Mouse (Mus musculus): ENCODE measurements around the gene Cabp4. TPM values are rescaled to one million over a fixed set of nuclear protein-coding genes. Genes with fewer than 3 reads are reported as not detected.
"Not testable (repeated sequence)": the region's sequence is repeated elsewhere in the genome, so short reads cannot be mapped to it uniquely, and the experiment has no call there.

The Cabp4 gene
- polyA plus RNA-seq, 1 experiment from 2014 or later: 0.33 TPM

- H3K27me3 ChIP-seq (replicated peaks; ENCODE audit: control insufficient read depth, insufficient read depth, low read length): no peaks in the 10 kb centered on the region
- H3K27ac ChIP-seq (ENCODE audit: low read depth, low read length): no peak overlapping the region
- no peak overlapping the region for H3K4me2 ChIP-seq (replicated peaks; ENCODE audit: low read depth)
- H3K9me3 ChIP-seq (ENCODE audit: control insufficient read depth): no peaks in the 10 kb centered on the region
- peaks cover 10% of the 10 kb centered on the region; the same call in 1 of the 2 replicates for H3K36me3 ChIP-seq (ENCODE audit: control insufficient read depth, insufficient read depth)
- ATAC-seq: no peak
- WGBS: 72% methylated on average over 7 of the region's 7 CpGs
- H3K9ac ChIP-seq (ENCODE audit: low read depth, low read length): no peak overlapping the region
- no peak overlapping the region for H3K4me3 ChIP-seq (ENCODE audit: low read depth, low read length)
- TF ChIP-seq CTCF (IDR thresholded peaks at IDR 0.05; ENCODE audit: low read depth): 0 out of 2 replicates have a peak, but pooled peaks have one; percentile 17
- peaks cover 8% of the 10 kb centered on the region; the same call in 1 of the 2 replicates for H3K4me1 ChIP-seq (replicated peaks; ENCODE audit: control insufficient read depth, insufficient read depth, low read length)
Measured at GRCm38 (mm10) chr19:4122411-4123370, 21.1 kb downstream of the Cabp4 start.

DNA sequence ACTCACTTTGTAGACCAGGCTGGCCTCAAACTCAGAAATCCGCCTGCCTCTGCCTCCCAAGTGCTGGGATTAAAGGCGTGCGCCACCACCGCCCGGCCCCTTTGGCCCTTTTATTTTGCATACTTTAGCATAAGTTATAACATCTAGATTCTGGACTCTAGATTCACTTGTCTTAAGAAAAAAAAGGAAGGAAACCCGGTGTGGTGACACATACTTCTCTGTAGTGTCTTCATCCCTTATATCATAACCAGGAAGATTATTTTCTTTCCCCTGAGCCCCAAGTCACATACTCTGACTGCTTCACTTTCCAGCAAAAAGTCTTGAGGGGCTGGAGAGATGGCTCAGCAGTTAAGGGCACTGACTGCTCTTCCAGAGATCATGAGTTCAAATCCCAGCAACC, 21.9 kb downstream of the Cabp4 start:
- WGBS: 58% methylated on average over 6 of the region's 6 CpGs
- not testable (repeated sequence) for ATAC-seq; H3K27ac ChIP-seq (ENCODE audit: low read depth, low read length); H3K9ac ChIP-seq (ENCODE audit: low read depth, low read length); H3K4me1 ChIP-seq (replicated peaks; ENCODE audit: control insufficient read depth, insufficient read depth, low read length); H3K27me3 ChIP-seq (replicated peaks; ENCODE audit: control insufficient read depth, insufficient read depth, low read length); H3K9me3 ChIP-seq (ENCODE audit: control insufficient read depth); H3K4me3 ChIP-seq (ENCODE audit: low read depth, low read length)
- peaks cover 18% of the 10 kb centered on the region for H3K36me3 ChIP-seq (ENCODE audit: control insufficient read depth, insufficient read depth)
- H3K4me2 ChIP-seq (replicated peaks; ENCODE audit: low read depth): peak overlapping the region; percentile 53; the same call in 1 of the 2 replicates

GRCm38 (mm10) chr19:4121097-4121805, 22.6 kb downstream of the Cabp4 start:
- Histone ChIP-seq H3K9me3 (ENCODE audit: control insufficient read depth) (no peaks in the 10 kb centered on the region), H3K27ac (ENCODE audit: low read depth, low read length) (peak overlapping the region; percentile 43), H3K9ac (ENCODE audit: low read depth, low read length) (peak overlapping the region; percentile 43; the same call in 1 of the 2 replicates), H3K4me3 (ENCODE audit: low read depth, low read length) (peak overlapping the region; percentile 34), H3K36me3 (ENCODE audit: control insufficient read depth, insufficient read depth) (peaks cover 21% of the 10 kb centered on the region), H3K4me2 (replicated peaks; ENCODE audit: low read depth) (peak overlapping the region; percentile 53), H3K27me3 (replicated peaks; ENCODE audit: control insufficient read depth, insufficient read depth, low read length) (no peaks in the 10 kb centered on the region), H3K4me1 (replicated peaks; ENCODE audit: control insufficient read depth, insufficient read depth, low read length) (peaks cover 6% of the 10 kb centered on the region; the same call in 1 of the 2 replicates)
- TF ChIP-seq CTCF (IDR thresholded peaks at IDR 0.05; ENCODE audit: low read depth): no peak
- 2% methylated on average over 38 of the region's 38 CpGs for WGBS
- ATAC-seq: peak; percentile 74

DNA sequence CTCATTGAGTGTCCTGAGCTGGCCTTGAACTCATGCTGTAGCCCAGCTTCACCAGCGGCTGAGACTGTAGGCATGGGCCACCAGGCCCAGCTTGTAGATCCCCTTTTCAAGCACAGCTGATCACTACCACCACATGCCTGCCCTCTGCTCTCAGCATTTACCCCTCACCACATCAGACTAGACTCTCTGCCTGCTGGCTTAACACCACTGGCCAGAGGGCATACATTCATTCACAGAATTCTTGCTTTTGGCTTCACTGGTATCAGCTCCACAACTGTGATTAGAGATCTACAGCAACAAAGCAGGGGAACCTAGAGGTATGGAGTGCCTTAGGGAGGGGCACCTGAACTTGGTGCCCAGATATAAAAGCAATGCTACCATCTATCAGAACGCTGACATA, 23.3 kb downstream of the Cabp4 start:
- Histone ChIP-seq H3K4me3 (ENCODE audit: low read depth, low read length) (peak overlapping the region; percentile 34; the same call in 1 of the 2 replicates), H3K4me1 (replicated peaks; ENCODE audit: control insufficient read depth, insufficient read depth, low read length) (peaks cover 6% of the 10 kb centered on the region; the same call in 1 of the 2 replicates), H3K27me3 (replicated peaks; ENCODE audit: control insufficient read depth, insufficient read depth, low read length) (no peaks in the 10 kb centered on the region), H3K4me2 (replicated peaks; ENCODE audit: low read depth) (peak overlapping the region; percentile 53; the same call in 1 of the 2 replicates), H3K9me3 (ENCODE audit: control insufficient read depth) (no peaks in the 10 kb centered on the region), H3K9ac (ENCODE audit: low read depth, low read length) (no peak overlapping the region), H3K27ac (ENCODE audit: low read depth, low read length) (no peak overlapping the region), H3K36me3 (ENCODE audit: control insufficient read depth, insufficient read depth) (peaks cover 28% of the 10 kb centered on the region)
- WGBS: 92% methylated on average over 2 of the region's 2 CpGs
- ATAC-seq: no peak
- no peak for TF ChIP-seq CTCF (IDR thresholded peaks at IDR 0.05; ENCODE audit: low read depth)

DNA sequence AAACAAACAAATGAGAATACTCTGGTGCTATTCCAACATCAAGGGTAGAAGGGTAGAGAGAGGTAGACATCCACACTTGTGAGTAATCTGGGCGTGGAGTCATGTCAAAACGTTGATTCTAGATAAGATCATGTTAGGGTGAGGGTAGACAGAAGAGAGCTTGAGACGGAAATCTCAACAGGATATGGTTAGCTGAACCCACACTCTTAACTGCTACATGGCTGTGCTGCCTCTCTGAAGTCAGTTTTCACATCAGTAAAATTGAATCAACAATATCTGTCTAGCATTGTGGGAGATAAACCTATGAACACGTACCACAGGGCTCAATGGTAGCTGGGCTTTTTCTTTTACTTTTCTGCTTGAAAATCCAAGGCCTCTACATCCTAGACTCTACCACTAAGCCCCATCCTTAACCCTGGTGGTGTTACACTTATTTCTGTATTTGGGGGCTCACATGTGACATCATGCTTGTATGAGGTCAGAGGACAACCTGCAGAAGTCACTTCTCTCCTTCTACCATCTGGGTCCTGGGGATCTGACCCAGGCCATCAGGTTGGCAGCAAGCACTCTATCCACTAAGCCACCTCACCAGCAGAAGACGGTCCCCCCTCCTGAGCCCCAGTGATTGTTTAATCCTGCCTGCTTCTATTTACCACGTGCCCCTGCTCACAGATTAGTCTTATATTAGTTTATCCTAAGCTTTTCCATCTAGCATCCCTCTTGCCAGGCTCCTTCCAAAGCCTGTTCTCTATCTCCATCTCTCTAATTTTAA, 23.9 kb downstream of the Cabp4 start:
- Histone ChIP-seq H3K9ac (ENCODE audit: low read depth, low read length) (no peak overlapping the region), H3K36me3 (ENCODE audit: control insufficient read depth, insufficient read depth) (peaks cover 34% of the 10 kb centered on the region), H3K4me3 (ENCODE audit: low read depth, low read length) (no peak overlapping the region)

More for the DNA sequence above, 23.9 kb downstream of the Cabp4 start:
- no peak for TF ChIP-seq CTCF (IDR thresholded peaks at IDR 0.05; ENCODE audit: low read depth)
- WGBS: 74% methylated on average over 6 of the region's 6 CpGs
- Histone ChIP-seq H3K4me2 (replicated peaks; ENCODE audit: low read depth) (peak overlapping the region; percentile 53; the same call in 1 of the 2 replicates), H3K9me3 (ENCODE audit: control insufficient read depth) (no peaks in the 10 kb centered on the region), H3K27ac (ENCODE audit: low read depth, low read length) (no peak overlapping the region), H3K4me1 (replicated peaks; ENCODE audit: control insufficient read depth, insufficient read depth, low read length) (peaks cover 3% of the 10 kb centered on the region; the same call in 1 of the 2 replicates), H3K27me3 (replicated peaks; ENCODE audit: control insufficient read depth, insufficient read depth, low read length) (no peaks in the 10 kb centered on the region)
- ATAC-seq: no peak
